Mouse (Mus musculus) layer of hippocampus, adult 9-10 months (tissue): ENCODE results near the gene Olfr694.
"Not testable (repeated sequence)": the region's sequence is repeated elsewhere in the genome, so short reads cannot be mapped to it uniquely, and the experiment has no call there.

Experiments
- DNase-seq: peaks from one replicate; pipeline ENCODE4 v3.0.0; 2022; ENCODE audit warnings: low spot score

Gene Olfr694

GRCm38 (mm10) chr7:106691714-106692113 is at the start of gene Olfr694:
Olfr694 (minus strand) TSS chr7:106691814.
- no peak for DNase-seq

- DNase-seq = no peak
Measured at GRCm38 (mm10) chr7:106737028-106737427, 45.4 kb upstream of the Olfr694 start.

DNA sequence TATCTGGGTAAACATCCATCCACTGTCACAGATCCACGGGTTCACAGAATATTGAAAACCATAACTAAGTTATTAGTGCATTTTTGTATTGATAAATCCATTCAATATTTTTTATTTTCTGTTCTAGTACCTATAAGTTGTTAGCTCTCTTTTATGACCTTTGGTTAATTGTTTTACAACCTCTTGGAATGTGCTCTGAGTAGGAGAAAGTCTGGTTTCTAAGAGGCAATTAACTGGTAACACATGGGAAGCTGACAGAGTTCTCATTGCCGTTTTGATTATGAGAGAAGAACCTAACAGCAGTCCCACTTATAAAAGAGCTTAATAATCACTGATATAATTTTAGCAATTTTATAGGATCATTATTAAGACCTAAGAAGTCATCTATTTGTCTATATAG is 42.1 kb upstream of the Olfr694 start:
- DNase-seq = no peak

DNA sequence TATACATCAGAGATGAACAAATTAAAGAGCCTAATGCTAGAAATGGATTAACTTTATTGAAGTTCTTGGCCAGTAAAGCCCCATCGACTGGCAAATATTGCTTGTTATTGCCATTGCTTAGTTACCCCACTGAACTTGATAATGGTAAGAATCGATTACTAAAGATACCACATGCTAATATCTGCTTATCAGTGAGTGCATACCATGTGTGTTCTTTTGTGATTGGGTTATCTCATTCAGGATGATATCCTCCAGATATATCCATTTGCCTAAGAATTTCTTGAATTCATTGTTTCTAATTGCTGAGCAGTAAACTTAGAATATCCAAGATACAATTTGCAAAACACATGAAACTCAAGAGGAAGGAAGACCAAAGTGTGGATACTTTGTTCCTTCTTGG is 34.0 kb upstream of the Olfr694 start:
- not testable (repeated sequence) for DNase-seq

DNA sequence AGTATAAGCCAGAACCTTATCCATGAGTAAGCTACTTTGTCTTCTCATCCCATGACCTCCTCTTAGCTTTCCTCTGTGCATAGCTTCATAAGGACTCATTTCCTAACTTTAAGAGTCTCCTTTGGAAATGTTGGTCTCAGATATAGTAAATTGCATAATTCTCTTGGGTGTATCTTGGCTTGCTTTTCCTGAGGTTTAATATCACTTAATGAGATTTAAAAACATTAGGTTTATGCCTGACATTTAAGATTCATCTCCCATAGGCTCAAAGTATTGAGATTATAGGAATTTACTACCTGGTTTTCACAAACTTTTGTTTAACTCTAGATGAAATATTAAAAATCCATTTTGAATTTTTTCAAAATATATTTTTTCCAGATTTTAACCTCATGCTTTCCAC is 24.7 kb upstream of the Olfr694 start, which contains the start of gene Olfr695:
Gene Olfr695 (minus strand): TSS at position 101 of the 400 bp plus-strand sequence.
- no peak for DNase-seq

DNA sequence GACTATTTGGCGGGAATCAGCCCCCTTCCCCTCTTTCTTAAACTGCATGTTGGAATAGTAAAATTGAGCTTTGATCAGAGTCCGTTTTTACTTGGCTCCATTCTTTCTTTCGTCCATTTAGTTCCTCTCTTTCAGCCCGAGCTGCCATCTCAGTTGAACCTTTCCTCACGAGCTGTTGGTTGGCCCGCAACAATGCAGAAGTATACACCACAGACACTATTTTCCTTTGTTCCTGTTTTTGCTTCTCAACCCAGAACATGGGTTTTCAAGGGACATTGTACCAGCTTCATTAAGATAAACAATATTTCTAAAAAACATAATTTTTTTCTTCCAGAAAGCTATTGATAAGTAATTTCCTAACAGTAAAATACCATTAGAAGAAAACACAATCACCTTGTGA is 19.8 kb upstream of the Olfr694 start:
- no peak for DNase-seq

DNA sequence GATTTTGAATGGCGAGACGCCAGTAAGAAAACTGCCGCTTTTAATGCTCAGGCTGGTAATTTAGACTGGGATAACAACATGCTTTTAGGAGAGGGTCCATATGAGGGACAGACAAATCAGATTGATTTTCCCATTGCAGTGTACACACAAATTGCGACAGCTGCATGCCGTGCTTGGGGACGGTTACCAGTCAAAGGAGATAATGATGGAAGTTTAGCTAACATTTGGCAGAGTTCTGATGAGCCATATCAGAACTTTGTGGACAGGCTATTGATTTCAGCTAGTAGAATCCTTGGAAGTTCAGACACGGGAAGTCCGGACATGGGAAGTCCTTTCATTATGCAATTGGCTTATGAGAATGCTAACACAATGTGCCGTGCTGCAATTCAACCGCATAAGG is 16.1 kb upstream of the Olfr694 start:
- DNase-seq = not testable (repeated sequence)

DNA sequence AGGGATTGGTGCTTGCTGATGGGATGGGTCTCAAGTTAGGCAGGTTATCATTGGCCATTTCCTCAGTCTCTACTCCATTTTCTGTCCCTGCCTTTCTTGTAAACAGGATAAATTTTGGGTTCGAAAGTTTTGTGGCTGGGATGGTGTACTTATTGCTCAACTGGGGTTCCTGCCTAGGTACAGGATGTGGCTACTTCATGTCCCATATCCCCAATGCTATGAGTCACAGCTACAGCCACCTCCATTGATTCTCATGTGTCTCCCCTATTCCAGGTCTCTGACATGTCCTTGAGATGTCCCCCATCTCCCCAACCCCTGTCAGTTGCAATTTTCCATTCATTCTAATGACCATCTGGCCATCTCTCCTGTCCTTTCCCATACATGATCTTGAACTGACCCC is 5.3 kb upstream of the Olfr694 start:
- no peak for DNase-seq

DNA sequence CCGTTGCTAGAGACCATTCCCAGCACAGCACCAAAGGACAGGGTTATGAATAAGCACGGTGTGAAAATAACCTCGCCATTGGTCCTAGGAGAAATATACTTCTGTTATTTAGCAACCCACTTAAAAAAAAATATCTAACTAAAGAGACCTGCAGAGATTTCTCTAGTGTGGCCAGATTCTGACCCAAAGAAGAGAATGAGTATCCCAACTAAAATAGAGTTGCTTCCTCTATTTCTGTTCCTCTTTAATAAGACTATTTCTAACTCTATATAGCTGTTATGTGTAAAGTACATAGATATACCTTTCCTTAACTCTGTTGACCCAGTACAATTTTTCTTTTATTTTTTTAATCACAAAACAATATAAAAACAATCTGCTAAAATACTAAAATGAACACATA is 1.4 kb upstream of the Olfr694 start:
- DNase-seq = no peak

- no peak for DNase-seq
Measured at GRCm38 (mm10) chr7:106685382-106685781, 6.2 kb downstream of the Olfr694 start.

DNA sequence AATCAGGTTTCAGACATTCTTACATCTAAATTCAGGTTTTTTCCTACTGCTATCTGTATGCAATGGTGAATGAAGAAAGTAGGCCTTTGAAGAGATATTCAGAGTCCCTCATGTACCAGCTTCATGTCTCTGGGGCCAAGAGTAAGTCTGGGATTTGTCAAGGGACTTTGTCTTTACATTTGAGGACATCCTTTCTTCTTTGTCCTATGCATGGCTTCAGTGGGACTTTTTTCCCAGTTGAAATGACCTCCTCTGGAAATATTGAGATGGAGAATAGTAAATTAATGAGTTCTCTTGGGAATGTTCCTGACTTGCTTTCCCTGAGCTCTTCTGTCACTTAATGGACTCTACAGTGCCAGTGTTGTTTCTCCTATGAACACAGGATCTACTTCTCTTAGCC is 11.1 kb downstream of the Olfr694 start, which contains the start of gene Olfr693:
Gene Olfr693 (minus strand): TSS at position 101 of the 400 bp plus-strand sequence.
- DNase-seq = no peak

- no peak for DNase-seq
Measured at GRCm38 (mm10) chr7:106652344-106652652, 39.3 kb downstream of the Olfr694 start.

- DNase-seq = no peak
Measured at GRCm38 (mm10) chr7:106651555-106652343, 39.9 kb downstream of the Olfr694 start.

DNA sequence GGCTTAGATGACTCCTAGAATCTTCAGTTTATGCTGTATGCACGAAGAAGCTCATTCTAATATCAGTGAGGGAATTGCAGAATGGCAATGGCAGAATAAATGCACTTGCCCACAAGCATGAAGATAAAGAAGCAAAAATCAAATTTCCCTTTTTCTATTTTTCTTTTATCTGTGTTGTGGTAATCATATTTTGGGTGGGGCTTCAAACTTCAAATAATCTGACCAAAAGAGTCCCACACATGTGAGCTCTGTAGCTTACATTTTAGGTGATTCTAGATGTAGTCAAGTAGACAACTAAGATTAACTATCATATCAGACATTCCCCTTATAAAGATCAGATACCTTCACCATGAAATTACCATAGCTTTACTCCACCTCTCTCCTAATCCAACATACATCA is 41.8 kb downstream of the Olfr694 start:
- no peak for DNase-seq

- DNase-seq = no peak
Measured at GRCm38 (mm10) chr7:106645261-106645660, 46.4 kb downstream of the Olfr694 start.

DNA sequence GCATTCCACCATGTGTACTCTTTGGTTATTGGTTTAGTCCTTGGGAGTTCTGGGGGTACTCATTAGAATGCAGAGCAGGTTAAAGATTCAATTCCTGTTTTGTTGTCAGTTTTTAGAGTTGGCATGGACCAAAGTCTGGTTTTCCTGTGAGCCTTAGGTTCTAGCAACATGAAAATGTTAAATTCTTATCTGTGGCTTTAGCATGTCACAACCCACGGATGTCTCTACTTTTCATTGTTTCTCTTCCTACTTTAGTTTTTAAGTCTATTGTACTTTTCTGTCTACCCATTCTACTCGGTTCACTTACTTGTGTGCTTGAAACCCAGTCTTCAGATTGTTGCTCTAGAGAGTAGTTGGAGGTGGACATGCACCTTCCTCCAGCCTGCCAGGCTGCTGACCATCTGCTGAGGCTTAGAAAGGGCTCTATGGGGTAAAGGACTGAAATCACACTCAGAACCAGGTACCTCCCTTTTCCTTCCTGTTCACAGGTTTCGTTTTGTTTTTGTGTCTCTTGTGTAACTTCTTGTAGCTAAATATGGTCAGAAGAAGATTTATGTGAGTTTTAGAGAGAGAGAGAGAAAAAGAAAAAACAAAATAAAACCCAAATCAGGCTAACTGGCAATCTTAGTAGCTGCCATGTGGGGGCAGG is 47.3 kb downstream of the Olfr694 start:
- DNase-seq = no peak

- DNase-seq = no peak
Measured at GRCm38 (mm10) chr7:106640839-106641238, 50.8 kb downstream of the Olfr694 start.

DNA sequence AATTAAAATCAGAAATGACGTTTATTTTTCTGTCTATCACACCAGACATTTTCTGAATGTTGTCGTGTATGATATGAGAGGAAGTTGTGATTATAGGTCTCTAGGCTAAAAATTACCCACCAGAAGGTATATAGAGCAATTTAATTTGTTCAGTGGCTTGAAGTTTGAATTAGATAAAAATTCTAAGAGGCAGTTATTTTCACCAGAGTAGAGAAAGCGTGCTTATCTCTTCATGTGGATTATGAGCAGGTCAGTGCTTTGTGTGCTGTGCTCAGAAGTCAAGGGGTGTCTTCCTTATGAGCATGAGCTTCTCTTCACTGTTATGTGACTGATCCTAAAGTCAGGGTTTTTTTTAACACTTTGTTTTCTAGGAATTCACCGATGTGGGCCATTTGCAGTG is 56.1 kb downstream of the Olfr694 start:
- no peak for DNase-seq
